Mouse (Mus musculus) gastrocnemius, adult 8-10 months (tissue): ENCODE data around the gene Ccdc58. TPM values are rescaled to one million over a fixed set of nuclear protein-coding genes. Genes with fewer than 3 reads are reported as not detected.
"Not testable (repeated sequence)": the region's sequence is repeated elsewhere in the genome, so short reads cannot be mapped to it uniquely, and the experiment has no call there.

Experiments
- DNase-seq, 2 experiments: peaks; one replicate each; pipeline ENCODE4 v3.0.0; 2022; ENCODE audit warnings: low spot score in 2 of 2
- total RNA-seq, 4 experiments: library from RNA; stranded (reverse); gene quantifications; 2 replicates each; pipeline ENCODE4 v1.2.4; 2022

Gene Ccdc58
- total RNA-seq, result 10 to 100 TPM; 15.3 to 33.5 (median 22.2) TPM

DNA sequence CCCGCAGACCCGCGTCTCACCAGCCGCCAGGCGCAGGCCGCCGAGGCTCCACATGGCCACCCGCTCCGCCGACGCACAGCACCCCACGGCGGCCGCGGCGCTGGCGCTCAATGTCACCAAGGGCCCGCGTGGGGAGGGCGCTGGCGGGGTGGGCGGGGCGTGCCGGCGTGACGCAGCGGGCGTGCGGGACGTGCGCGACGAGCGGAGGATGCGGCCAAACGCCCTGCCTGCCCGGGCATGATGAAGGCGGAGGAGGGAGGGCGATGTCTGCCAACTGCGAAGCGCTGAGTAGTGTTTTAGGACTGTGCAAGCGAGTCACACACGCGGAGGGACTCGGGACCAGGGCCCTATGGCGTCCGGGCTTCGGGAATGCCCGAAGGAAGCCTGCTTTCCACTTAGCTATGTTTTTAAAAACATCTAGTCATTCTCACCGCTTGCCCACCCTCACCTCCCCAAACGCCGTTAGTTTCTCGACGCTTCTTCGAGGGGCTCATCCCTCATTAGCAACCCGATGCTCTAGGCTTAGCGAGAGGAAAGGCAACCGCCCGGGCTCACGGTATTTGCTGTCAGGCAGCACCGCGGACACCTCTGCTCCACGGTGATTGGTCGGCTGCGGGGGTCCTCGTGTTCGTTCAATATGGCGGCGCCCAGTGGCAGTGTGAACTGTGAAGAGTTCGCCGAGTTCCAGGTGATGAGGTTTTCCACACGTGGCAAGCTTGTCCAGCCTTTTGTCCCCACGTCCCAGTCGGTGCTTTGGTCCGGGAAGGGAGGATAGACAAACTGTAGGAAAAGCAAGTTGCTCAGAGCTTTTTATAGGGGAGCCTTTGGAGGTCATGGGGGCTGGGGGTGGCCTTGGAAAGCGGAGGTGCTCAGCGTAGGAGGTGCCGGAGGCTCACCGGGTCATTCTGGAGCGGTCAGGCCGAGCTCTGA, at the start of gene Ccdc58, which contains the start of gene Fam162a:
Ccdc58 (plus strand) TSS at position 236 of the 930 bp plus-strand sequence.
Fam162a (minus strand) TSS at position 145 of the 930 bp plus-strand sequence.
- peak; percentile 89 for DNase-seq

GRCm38 (mm10) chr16:36028120-36028519, 43.4 kb upstream of the Ccdc58 start:
- DNase-seq, result not testable (repeated sequence)

- peak; percentile 87 to 92 for DNase-seq
Observed at GRCm38 (mm10) chr16:36040640-36041624, 30.6 kb upstream of the Ccdc58 start, which contains the start of gene Wdr5b. TSS of gene Wdr5b (plus strand) at chr16:36041190.

DNA sequence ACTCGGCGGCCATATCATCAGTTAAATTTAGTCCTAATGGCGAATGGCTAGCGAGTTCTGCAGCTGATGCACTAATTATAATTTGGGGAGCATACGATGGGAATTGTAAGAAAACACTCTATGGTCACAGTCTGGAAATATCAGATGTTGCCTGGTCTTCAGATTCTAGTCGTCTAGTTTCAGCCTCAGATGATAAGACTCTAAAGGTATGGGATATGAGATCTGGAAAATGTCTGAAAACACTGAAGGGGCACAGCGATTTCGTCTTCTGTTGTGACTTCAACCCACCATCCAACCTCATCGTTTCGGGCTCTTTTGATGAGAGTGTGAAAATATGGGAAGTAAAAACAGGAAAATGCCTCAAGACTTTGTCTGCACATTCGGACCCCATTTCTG, 29.9 kb upstream of the Ccdc58 start:
- no peak for DNase-seq

- no peak for DNase-seq
Observed at GRCm38 (mm10) chr16:36043073-36043472, 28.4 kb upstream of the Ccdc58 start.

DNA sequence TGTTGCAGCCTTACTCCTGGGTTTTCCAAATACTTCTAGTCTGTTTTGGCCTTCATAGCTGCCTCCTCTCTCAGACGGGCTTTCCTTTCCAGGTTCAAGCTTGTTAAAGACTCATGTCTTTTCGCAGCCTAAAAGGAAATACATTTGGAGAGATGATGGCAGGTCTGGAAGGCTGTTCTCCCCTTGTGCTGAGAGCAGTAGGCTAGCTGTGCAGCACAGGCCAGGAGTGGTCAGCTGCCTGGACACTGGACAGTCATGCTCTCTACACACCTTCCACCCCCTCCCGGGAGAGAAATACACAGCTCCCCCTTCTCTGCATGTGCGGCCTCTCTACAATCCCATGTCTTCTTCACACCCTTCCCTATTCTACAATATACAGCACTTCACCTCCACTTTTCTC, 27.5 kb upstream of the Ccdc58 start:
- no peak for DNase-seq

DNA sequence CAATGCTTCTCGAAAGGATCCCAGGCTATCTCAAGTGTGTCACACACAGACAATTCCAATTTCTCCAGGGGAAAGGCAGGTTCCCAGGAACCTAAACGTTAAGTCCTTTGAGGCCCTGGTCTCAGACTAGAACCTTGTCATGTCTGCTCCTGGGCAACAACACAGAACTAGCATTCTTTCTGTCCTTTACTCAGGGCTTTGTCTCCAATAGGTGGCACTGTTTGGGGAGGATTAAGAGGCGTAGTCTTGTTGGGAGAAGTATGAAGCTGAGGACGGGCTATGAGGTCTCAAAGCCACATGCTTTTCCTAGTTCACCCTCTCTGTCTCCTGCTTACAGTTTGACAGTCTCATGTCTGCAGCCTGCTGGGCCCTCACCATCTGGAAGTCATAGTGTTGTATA, 23.9 kb upstream of the Ccdc58 start:
- no peak for DNase-seq

DNA sequence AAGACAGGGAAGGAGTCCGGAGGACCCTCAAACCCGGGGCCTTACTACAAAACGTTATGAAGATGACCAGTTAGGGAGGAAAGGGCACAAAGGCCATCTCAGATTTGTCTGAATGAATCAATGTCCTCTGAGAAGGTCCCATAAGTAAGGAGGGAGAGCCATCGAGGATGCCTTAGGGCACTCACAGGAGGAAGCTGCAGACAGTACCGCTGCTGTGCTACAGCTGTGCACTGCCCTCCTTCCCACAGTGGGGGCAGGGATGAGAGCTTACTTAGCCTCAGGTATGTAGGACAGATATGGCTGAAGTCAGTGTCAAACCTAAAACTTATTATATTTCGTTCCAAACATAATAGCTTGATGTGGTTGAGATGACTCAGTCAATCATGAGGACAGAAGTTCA, 20.0 kb upstream of the Ccdc58 start:
- no peak for DNase-seq

DNA sequence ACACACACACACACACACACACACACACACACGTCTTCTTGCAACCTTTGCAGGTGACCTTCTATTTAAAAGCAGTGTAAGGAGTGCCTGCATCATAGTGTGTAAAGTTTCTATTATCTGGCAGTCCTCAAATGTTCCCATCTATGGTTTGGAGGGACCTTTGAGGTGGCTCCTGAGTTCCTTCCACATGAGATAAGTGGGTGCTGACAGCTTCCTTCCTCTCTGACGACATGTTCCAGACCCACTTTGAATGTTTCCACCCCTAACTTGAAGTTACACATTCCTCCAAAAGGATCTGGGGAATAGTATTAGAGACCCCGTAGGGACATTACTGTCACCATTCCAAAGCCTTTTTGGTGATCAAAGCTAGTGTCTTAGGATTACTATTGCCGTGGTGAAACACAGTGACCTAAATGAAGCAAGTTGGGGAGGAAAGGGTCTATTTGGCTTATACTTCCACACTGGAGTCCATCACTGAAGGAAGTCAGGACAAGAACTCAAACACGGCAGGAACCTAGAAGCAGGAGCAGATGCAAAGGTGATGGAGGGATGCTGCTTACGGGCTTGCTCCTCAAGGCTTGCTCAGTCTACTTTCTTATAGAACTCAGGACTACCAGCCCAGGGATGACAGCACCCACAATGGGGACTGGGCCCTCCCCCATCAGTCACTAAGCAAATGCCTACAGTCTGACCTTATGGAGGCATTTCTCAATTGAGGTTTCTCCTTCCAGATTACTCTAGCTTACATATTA, 17.8 kb upstream of the Ccdc58 start:
- no peak for DNase-seq

DNA sequence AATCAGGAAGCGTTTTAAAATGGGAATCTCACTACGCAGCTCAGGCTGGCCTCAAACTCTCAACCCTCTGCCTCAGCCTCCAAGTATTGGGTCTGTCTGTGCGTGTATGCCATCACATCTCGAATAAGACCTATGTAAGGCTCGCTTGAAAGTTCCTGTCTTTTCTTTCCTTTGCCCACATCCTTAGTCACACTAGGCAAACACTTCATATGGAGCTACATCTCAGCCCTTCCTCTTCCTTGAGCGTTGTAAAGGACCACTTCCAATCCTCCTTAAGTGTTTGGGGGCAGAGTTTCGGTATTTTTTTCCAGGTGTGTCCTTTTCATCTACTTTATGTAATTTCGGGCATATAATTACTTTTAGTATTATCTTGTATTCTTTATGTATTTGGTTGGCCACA, 16.6 kb upstream of the Ccdc58 start:
- DNase-seq, result no peak

GRCm38 (mm10) chr16:36056416-36056815, 15.1 kb upstream of the Ccdc58 start:
- no peak for DNase-seq

- DNase-seq, result no peak
Observed at GRCm38 (mm10) chr16:36057933-36058475, 13.5 kb upstream of the Ccdc58 start.

- DNase-seq, result not testable (repeated sequence)
Observed at GRCm38 (mm10) chr16:36062534-36062933, 9.0 kb upstream of the Ccdc58 start.

- DNase-seq, result no peak
Observed at GRCm38 (mm10) chr16:36063315-36063714, 8.2 kb upstream of the Ccdc58 start.

DNA sequence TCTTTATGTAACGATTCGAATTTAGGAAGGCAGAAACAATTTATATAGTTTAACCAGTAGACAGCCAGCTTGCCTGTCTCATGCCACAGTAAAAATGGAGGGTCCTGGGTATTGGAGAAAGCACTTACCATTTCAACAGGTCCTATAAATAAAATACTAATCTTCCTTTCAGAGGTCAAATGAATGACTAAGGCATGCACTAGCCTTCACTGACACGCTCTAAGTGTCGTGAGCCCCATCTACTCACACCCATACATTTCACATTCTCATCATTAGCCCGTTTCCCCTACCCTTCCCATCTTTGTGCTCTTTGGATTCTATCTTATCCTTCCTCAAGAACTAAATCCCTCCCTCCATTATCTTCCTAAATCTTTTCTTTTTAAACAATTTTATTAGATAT, 6.6 kb upstream of the Ccdc58 start:
- no peak for DNase-seq

GRCm38 (mm10) chr16:36067694-36068093, 3.8 kb upstream of the Ccdc58 start:
- DNase-seq, result no peak

- DNase-seq, result no peak
Observed at GRCm38 (mm10) chr16:36068356-36068755, 3.1 kb upstream of the Ccdc58 start.

DNA sequence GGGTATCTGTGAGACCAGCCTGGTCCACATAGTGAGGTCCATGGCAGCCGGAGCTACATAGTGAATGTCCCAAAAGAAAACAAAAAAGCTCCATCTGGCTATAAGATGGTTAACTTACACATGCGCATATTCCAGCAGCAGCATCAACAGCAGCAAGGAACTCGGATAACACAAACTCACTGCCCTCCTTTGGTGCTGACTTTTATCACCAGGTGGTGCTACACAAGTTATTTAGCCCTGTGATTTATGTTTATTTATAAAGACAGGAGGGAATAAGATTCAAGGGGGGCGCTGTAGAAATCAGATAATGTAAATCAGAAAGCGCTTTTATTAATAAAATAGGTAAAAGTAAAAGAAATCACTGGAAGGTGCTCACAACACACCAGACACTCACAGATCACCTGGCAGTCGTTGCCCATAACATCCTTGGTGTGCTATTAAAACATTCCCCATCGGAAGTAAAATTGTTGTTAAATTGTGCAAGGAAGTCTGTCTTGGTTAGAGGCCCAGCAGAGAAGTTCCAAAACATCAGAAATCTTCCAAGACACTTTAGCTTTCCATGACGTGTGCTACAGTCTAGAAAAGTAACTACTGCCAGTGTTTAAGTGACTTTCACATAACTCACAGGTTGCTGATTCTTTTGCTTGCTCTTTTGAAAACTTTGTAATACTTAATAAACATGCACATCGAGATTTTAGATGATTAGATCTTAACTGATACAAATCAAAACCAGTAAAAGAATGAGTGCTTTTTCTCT, 1.5 kb upstream of the Ccdc58 start:
- no peak for DNase-seq

DNA sequence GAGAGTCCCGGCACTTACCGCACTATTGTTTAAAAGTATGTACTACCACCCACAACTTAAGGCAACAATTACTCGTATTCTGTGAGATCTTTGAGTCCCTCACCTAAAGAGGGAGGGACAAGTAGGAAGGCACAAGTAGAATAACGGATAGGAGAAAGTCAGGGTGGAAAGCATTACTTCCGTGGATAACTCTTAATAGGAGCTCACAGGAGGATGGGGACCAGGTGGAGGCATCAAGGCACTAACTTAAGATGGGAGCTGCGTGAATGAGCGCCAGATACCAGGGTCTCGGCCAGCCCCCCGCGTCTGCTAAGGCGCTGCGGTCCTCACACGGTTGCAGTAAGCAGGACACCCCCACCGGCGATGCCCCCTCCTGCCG, 425 bp upstream of the Ccdc58 start:
- no peak for DNase-seq

DNA sequence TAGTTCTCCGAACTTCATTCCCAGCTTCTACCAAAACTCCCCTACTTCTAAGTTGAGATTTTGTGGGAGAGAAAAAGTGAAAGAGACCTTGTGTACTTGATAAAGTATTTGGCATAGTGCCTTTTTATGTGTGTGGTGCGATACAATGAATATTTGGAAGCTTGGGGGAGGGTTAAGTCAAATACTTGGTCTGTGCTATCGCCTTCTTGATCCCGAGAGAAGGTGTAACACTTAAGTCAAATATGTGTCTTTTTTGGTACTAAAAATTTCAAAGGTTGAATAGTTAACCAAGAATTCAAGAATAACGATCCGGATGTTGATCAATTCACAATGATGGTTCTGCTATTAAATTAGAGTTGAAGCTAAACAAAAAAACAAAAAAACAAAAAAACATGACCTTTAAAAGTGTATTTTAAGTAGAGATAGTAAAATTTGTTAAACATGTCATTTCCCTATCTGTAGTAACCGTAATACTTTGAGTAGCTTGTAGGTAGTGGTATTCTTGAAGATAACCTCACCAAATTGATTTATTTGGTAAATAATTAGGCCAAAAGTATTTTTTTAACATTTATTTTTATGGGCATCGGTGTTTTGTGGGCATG, 1.0 kb downstream of the Ccdc58 start:
- no peak for DNase-seq
